Mouse (Mus musculus) forebrain, embryonic 13.5 days (tissue): ENCODE results near the gene Sbf1. TPM values are rescaled to one million over a fixed set of nuclear protein-coding genes. Genes with fewer than 3 reads are reported as not detected.

Experiments used
- ATAC-seq: fragments of 200-750 bp; cut with Nextera tagmentation; 2 replicates; pipeline ENCODE4 v1.8.0; 2017
- H3K27ac ChIP-seq: fragments of 300-500 bp; sonication (generic); 2 replicates; pipeline ENCODE4 v1.5.1; 2015; ENCODE audit warnings: inconsistent platforms, mild to moderate bottlenecking, moderate library complexity
- H3K27me3 ChIP-seq: fragments of 300-500 bp; sonication (generic); 2 replicates; pipeline ENCODE4 v1.6.1; 2015; ENCODE audit warnings: mild to moderate bottlenecking, inconsistent platforms
- H3K36me3 ChIP-seq: fragments of 300-500 bp; sonication (generic); 2 replicates; pipeline ENCODE4 v1.6.1; 2015; ENCODE audit warnings: mild to moderate bottlenecking, inconsistent platforms; ENCODE audit not compliant: poor library complexity, severe bottlenecking
- H3K4me1 ChIP-seq: fragments of 300-500 bp; sonication (generic); 2 replicates; pipeline ENCODE4 v1.6.1; 2015; ENCODE audit warnings: inconsistent platforms
- H3K4me2 ChIP-seq: fragments of 300-500 bp; sonication (generic); 2 replicates; pipeline ENCODE4 v1.6.1; 2015; ENCODE audit warnings: inconsistent platforms, mild to moderate bottlenecking, moderate library complexity
- H3K4me3 ChIP-seq: fragments of 300-500 bp; sonication (generic); 2 replicates; pipeline ENCODE4 v1.5.1; 2015; ENCODE audit warnings: mild to moderate bottlenecking, inconsistent platforms
- H3K9ac ChIP-seq: fragments of 300-500 bp; sonication (generic); 2 replicates; pipeline ENCODE4 v1.6.1; 2015; ENCODE audit warnings: mild to moderate bottlenecking, inconsistent platforms
- H3K9me3 ChIP-seq: fragments of 300-500 bp; sonication (generic); replicated peaks from 2 replicates; pipeline ENCODE4 v1.6.1; 2016; ENCODE audit warnings: inconsistent platforms
- WGBS: fragments of 180-500 bp; shearing (Covaris S2); methylation state at CpG from one replicate; pipeline ENCODE4 v1.1.7; 2015; 5-methylcytosine and 5-hydroxymethylcytosine counted together
- polyA plus RNA-seq: library from polyadenylated mRNA; unstranded; fragments of >200 nt; fragmentation: Nextera tagmentation; extraction: Ambion mirVana; gene quantifications from 2 replicates; pipeline ENCODE4 v1.2.1, GENCODE M21; 2015

Gene Sbf1
- polyA plus RNA-seq, result 66.0 and 76.1 TPM in 2 replicates

DNA sequence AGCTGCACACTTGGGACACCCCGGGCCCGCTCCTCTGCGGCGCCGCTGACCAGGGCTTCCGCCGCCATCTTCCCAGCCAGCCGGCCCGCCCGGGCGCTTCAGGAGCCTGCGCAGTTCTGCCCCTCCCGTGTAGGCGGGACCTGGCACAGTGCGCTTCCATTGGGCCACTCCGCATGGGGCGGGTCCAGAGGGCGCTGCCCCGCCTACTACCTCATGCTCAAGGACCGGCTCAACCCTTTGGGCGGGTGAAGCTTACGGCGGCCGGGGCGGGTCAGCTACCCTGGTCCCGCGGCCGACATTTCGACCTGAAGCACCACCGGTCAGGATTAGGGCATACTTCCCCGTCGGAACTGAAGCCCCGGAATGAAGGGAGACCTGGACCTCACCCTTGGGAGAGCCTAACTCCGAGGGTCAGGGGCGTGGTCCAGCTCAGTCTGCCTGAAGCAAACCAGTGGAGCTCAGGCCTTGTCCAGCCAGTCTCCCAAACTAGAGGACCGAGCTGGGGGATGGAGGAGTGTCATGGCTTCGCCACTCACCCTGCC, at the start of gene Sbf1:
Gene Sbf1 (minus strand): TSS at position 122 of the 542 bp plus-strand sequence.
- WGBS, result 1% methylated on average over 37 of the region's 37 CpGs
- H3K27ac ChIP-seq, result peak within 1 kb of the TSS; percentile 25; the same call in 1 of the 2 replicates

DNA sequence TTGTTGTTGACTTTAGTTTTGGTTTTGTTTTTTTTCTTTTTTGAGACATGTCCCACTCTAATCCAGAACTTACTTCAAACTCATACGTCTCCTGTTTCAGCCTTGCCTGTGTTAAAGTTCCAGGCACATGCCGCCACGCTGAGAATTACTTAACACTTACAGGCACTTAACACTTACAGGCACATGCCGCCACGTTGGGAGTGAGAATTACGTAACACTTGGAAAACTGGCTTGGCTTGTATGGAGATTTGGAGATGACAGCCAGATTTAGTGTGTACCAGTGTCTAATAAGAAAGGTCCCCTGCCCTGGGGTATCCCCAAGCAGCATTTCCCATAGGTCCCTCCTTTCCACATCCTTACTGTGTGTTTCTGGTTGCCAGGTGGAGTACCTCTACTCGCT, 47.9 kb upstream of the Sbf1 start:
- Histone ChIP-seq H3K4me3 (no peak overlapping the region), H3K4me2 (no peak overlapping the region), H3K4me1 (peaks cover 9% of the 10 kb centered on the region; the same call in 1 of the 2 replicates), H3K9ac (no peak overlapping the region), H3K9me3 (no peaks in the 10 kb centered on the region), H3K27me3 (no peaks in the 10 kb centered on the region), H3K36me3 (peaks cover 84% of the 10 kb centered on the region), H3K27ac (no peak overlapping the region)
- ATAC-seq, result no peak
- WGBS, result 92% methylated on average over 7 of the region's 7 CpGs

More for the DNA sequence above, at the start of gene Sbf1:
- Histone ChIP-seq H3K4me1 (peaks cover 33% of the 10 kb centered on the region), H3K9me3 (no peaks in the 10 kb centered on the region), H3K4me3 (peak within 1 kb of the TSS; percentile 95), H3K9ac (peak within 1 kb of the TSS; percentile 93), H3K27me3 (no peaks in the 10 kb centered on the region), H3K4me2 (peak within 1 kb of the TSS; percentile 91), H3K36me3 (no peaks in the 10 kb centered on the region)
- peak; percentile 100 for ATAC-seq

DNA sequence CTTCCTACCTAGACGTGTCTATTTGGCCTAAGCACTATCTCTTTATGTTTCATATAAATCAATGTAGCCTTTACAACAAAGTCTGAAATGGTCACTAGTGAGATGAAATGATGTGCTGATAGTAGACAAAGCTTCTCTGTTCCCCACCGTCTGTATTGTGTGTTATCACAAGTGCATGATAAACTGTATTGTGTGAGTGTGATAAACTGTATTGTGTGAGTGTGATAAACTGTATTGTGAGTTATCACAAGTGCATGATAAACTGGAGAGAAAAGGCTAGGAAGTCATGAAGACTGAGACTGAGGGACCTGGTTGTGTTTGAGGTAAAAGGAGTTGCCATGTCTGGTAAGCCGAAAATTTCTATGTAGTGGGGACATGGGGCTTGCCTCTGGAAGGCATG, 43.7 kb upstream of the Sbf1 start:
- Histone ChIP-seq H3K4me2 (no peak overlapping the region), H3K4me3 (no peak overlapping the region), H3K36me3 (peaks cover 47% of the 10 kb centered on the region), H3K9me3 (no peaks in the 10 kb centered on the region), H3K9ac (no peak overlapping the region), H3K27ac (no peak overlapping the region), H3K4me1 (peaks cover 41% of the 10 kb centered on the region), H3K27me3 (no peaks in the 10 kb centered on the region)
- ATAC-seq, result no peak
- 90% methylated on average over 3 of the region's 3 CpGs for WGBS

DNA sequence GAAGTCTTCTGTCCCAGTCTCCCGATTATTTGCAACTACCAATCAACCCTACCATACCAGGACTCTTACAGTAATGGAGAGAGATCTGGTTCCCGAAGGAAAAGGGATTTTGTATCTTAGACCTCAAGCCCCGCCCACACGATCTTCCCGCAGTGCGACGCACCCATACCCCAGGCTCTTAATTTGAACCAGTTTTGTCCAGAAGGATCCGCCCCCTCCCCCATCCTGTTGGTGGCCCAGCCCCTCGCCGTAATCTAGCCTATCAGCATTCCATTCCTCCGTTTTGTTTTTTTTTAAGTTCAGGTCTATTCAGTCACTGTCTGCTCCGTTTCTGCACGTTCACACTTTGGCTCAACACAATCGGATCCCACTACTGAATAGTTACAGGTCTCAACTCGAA, 41.3 kb upstream of the Sbf1 start:
- WGBS, result under 1% methylated on average over 15 of the region's 15 CpGs
- H3K27me3 ChIP-seq, result no peaks in the 10 kb centered on the region
- ATAC-seq, result peak; percentile 61
- H3K4me2 ChIP-seq, result peak overlapping the region; percentile 83
- peak overlapping the region; percentile 90 for H3K9ac ChIP-seq
- H3K36me3 ChIP-seq, result peaks cover 47% of the 10 kb centered on the region
- H3K4me3 ChIP-seq, result peak overlapping the region; percentile 85
- no peaks in the 10 kb centered on the region for H3K9me3 ChIP-seq
- peaks cover 41% of the 10 kb centered on the region for H3K4me1 ChIP-seq
- H3K27ac ChIP-seq, result peak overlapping the region; percentile 81

DNA sequence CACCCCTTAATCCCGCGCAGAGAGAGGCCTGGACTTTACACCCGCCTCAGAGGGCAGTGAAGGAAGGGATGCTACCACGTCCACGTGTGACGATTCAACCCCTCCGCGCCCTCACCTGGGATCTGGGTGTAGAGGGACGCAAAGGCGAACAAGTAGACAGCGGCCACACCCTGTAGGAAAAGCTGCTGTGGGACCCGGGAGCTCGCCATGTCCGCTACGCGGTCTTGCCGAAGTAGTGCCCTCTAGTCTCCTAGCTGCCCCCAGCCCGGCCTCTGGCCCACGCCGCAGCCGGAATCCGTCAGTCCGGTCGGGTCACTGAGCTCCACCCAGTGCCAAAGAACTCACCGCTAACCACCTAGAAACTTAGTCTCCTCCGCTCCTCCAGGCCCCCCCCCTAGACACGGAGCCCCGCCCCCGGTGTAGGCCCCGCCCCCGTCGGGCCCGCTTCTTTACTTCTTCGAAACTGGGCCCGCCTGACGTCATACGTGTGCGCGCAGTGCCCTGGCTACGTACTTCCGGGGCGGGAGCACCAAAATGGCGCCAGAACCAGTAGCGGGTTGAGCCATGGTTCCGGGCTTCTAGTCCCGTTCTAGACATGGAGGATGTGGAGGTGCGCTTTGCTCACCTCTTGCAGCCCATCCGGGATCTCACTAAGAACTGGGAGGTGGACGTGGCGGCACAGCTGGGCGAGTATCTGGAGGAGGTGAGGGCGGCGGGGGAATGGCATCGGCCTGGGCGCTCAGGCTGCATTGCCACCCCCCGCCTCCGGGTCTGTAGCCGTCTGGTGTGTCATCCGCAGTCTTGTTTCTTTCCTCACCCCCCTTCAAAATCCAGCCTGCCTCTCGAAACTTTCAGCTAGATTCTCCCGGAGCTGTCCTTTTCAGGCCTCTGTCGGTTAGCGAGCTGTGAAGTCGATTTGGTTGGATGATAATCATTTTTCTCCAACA, 40.4 kb upstream of the Sbf1 start, which contains the start of the genes Lmf2 and Ncaph2:
Gene Lmf2 (minus strand): TSS at position 419 of the 947 bp plus-strand sequence.
Gene Ncaph2 (plus strand): TSS at position 479 of the 947 bp plus-strand sequence.
- WGBS, result under 1% methylated on average over 61 of the region's 64 CpGs

DNA sequence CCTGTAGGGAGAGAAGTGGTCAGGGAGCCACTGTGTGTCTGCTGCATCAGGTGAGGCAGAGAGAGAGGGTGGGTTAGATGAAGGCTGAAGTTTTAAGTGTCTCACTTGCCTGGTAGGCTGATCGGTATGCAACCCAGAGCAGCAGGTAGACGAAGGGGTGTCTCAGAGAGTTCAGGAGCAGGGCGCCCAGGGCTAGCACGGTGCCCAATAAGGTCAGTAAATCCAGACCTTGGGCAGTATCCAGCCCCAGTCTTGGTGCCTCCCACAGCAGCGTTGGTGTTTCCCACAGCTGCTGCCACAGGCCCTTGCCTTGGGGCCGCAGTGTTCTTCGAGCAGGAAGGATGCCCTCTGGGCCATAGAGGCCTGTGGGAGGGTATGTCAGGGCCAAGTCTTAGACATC, 39.3 kb upstream of the Sbf1 start:
- peaks cover 51% of the 10 kb centered on the region for H3K36me3 ChIP-seq
- peak overlapping the region; percentile 85 for H3K4me3 ChIP-seq
- ATAC-seq, result no peak
- H3K4me2 ChIP-seq, result peak overlapping the region; percentile 83
- 87% methylated on average over 7 of the region's 7 CpGs for WGBS
- H3K27ac ChIP-seq, result no peak overlapping the region; the same call in 1 of the 2 replicates
- H3K27me3 ChIP-seq, result no peaks in the 10 kb centered on the region
- peaks cover 41% of the 10 kb centered on the region for H3K4me1 ChIP-seq
- H3K9ac ChIP-seq, result peak overlapping the region; percentile 90
- H3K9me3 ChIP-seq, result no peaks in the 10 kb centered on the region

More for the DNA sequence above, 40.4 kb upstream of the Sbf1 start, which contains the start of the genes Lmf2 and Ncaph2:
- Histone ChIP-seq H3K27ac (peak within 1 kb of the TSS; percentile 81), H3K36me3 (peaks cover 47% of the 10 kb centered on the region), H3K4me3 (peak within 1 kb of the TSS; percentile 85), H3K4me2 (peak within 1 kb of the TSS; percentile 83), H3K4me1 (peaks cover 41% of the 10 kb centered on the region), H3K27me3 (no peaks in the 10 kb centered on the region), H3K9ac (peak within 1 kb of the TSS; percentile 90), H3K9me3 (no peaks in the 10 kb centered on the region)
- peak; percentile 94 for ATAC-seq

DNA sequence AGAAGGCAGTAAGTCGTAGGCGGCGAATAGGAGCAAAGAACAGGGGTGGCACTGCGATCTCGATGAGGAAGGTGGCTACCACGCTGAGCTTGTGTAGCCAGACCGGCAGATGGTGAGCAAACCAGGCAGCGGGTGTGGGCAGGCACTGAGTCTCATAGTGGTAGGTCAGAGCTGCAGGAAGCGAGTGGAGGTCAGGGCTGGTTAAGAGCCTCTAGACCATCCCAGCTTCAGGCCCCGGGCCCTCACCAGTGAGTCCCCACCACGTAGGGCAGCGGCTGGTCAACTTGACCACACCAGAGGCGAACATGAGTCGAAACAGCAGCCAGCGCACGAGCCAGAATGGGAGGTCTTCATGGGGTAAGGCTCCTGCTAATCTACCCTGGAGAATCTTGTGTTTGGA, 38.7 kb upstream of the Sbf1 start:
- Histone ChIP-seq H3K36me3 (peaks cover 51% of the 10 kb centered on the region), H3K9me3 (no peaks in the 10 kb centered on the region), H3K4me2 (peak overlapping the region; percentile 83; the same call in 1 of the 2 replicates), H3K27me3 (no peaks in the 10 kb centered on the region), H3K4me1 (peaks cover 37% of the 10 kb centered on the region), H3K27ac (no peak overlapping the region), H3K9ac (peak overlapping the region; percentile 90; the same call in 1 of the 2 replicates), H3K4me3 (no peak overlapping the region; the same call in 1 of the 2 replicates)
- ATAC-seq, result no peak
- WGBS, result 94% methylated on average over 16 of the region's 16 CpGs

DNA sequence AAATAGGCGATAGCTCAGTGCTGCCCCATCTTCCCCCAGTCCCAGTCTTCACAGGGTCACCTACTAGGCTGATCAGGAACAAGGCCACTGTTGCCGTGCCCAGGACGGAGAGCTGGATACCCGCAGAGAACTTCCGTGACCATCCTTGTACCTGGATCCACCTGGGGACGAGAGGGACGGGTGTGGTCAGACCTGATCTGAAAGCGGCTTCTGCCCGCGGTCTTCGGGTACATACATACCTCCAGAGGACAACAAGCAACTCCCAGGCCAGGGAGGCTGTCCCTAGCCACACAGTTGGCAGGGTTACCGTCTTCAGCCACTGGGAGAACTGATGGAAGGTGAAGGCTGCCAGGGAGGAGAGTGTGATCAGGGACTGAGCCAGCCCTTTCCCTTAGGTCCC, 37.7 kb upstream of the Sbf1 start:
- H3K27me3 ChIP-seq, result no peaks in the 10 kb centered on the region
- WGBS, result 98% methylated on average over 12 of the region's 12 CpGs
- no peak overlapping the region for H3K9ac ChIP-seq
- H3K4me2 ChIP-seq, result no peak overlapping the region
- peaks cover 30% of the 10 kb centered on the region for H3K4me1 ChIP-seq
- peaks cover 46% of the 10 kb centered on the region for H3K36me3 ChIP-seq
- H3K27ac ChIP-seq, result no peak overlapping the region
- H3K9me3 ChIP-seq, result no peaks in the 10 kb centered on the region
- no peak for ATAC-seq
- no peak overlapping the region for H3K4me3 ChIP-seq

DNA sequence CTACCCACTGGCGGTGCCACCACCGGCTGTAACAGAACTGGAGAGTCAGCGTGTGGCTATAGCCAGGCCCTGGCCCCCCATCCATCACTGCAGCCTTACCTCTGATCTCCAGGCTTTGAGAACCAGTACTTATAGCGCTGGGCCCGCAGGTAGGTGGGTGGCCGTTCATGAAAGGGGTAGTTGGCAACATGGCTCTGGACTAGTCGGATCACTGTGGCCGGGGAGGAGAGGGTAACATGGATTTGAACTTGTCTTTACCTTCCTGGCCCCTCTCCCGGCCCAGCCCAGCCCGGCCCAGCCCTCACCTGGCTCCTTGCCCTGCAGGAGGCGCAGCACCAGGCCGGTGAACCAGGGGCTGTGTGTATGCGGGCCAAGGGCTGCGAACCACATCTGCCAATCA, 36.9 kb upstream of the Sbf1 start:
- peaks cover 46% of the 10 kb centered on the region for H3K36me3 ChIP-seq
- peaks cover 23% of the 10 kb centered on the region for H3K4me1 ChIP-seq
- no peak overlapping the region for H3K9ac ChIP-seq
- ATAC-seq, result no peak
- H3K9me3 ChIP-seq, result no peaks in the 10 kb centered on the region
- H3K27me3 ChIP-seq, result no peaks in the 10 kb centered on the region
- no peak overlapping the region for H3K4me3 ChIP-seq
- H3K27ac ChIP-seq, result no peak overlapping the region
- H3K4me2 ChIP-seq, result no peak overlapping the region
- 97% methylated on average over 14 of the region's 14 CpGs for WGBS

DNA sequence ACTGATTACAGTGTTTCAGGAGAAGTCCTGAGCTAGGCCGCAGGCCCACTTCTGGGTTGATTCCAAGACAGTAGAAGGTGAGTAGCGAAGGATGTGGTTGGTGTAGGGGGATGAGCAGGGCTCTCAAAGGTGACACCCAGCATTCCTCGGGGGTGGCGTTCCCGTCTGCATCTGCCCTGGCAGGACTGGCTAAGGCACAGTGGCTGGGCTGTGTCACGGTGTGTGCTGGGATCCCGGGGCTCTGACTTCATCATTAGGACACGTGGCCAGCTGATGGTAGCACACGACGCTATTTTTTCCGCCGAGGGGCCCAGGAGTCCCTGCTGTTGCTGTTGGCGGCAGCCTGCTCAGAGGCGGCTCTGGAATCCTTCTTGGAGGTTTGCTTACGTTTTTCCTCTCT, 36.2 kb upstream of the Sbf1 start:
- H3K27ac ChIP-seq, result no peak overlapping the region
- peaks cover 15% of the 10 kb centered on the region for H3K4me1 ChIP-seq
- no peak overlapping the region for H3K4me2 ChIP-seq
- H3K27me3 ChIP-seq, result no peaks in the 10 kb centered on the region
- no peaks in the 10 kb centered on the region for H3K9me3 ChIP-seq
- 91% methylated on average over 15 of the region's 15 CpGs for WGBS
- H3K4me3 ChIP-seq, result no peak overlapping the region
- no peak for ATAC-seq
- peaks cover 46% of the 10 kb centered on the region for H3K36me3 ChIP-seq
- no peak overlapping the region for H3K9ac ChIP-seq

DNA sequence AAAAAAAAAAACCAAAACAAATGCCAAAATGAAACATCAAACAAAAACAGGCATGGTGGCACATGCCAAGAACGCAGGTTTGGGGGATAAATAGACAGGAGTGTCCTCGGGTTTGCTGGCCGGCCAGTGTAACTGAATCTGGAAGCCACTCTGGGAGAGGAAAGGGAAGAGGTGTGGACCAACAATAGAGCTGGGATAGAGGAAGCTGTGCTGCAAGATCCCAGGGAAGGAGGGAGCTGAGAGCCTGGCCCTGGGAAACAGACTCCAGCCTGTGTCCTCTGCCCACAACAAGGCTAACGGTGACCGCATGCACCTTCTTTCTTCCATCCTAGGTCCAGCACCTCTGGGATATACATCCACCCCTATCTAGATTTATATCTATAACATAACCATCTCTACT, 35.3 kb upstream of the Sbf1 start:
- Histone ChIP-seq H3K4me2 (no peak overlapping the region), H3K27ac (no peak overlapping the region), H3K4me1 (peaks cover 14% of the 10 kb centered on the region), H3K9me3 (no peaks in the 10 kb centered on the region), H3K27me3 (no peaks in the 10 kb centered on the region), H3K9ac (no peak overlapping the region), H3K36me3 (peaks cover 46% of the 10 kb centered on the region), H3K4me3 (no peak overlapping the region)
- no peak for ATAC-seq
- 88% methylated on average over 5 of the region's 5 CpGs for WGBS

DNA sequence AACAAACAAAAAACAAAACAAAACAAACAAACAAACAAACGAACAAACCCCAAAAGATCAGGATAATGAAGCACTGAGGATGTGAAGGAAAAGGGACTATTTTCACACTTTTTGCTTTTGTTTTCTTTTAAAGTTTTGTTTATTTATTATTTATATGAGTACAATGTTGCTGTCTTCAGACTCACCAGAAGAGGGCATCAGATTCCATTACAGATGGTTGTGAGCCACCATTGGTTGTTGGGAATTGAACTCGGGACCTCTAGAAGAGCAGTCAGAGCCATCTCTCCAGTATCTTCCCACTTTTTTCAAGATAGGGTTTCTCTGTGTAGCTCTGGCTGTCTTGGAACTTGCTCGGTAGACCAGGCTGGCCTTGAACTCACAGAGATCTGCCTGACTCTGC, 28.2 kb upstream of the Sbf1 start:
- Histone ChIP-seq H3K4me1 (no peaks in the 10 kb centered on the region), H3K36me3 (no peaks in the 10 kb centered on the region), H3K9ac (no peak overlapping the region), H3K4me2 (no peak overlapping the region), H3K4me3 (no peak overlapping the region), H3K27me3 (no peaks in the 10 kb centered on the region), H3K9me3 (no peaks in the 10 kb centered on the region), H3K27ac (no peak overlapping the region)
- 86% methylated on average over 3 of the region's 3 CpGs for WGBS
- ATAC-seq, result no peak
